In genomic region chr4:116703804-116704203, GRCm38 (mm10) we compare ENCODE assay signal across 8 mouse cellular contexts. TPM values are rescaled to one million over a fixed set of nuclear protein-coding genes. Genes with fewer than 3 reads are reported as not detected.
A peak's percentile ranks its signal among the peaks of the same experiment; 100 is the strongest.
DNase-seq lines count a peak whose midpoint lies in the region; ATAC-seq and TF ChIP-seq lines count a peak whose summit lies in the region.

No protein-coding gene starts in this region.

- no peak overlapping the region for H3K9ac ChIP-seq in hindbrain, postnatal 0 days (replicated peaks; ENCODE audit: low read length)

- H3K9me3 ChIP-seq in hindbrain, postnatal 0 days (ENCODE audit: low read length): no peaks in the 10 kb centered on the region

- DNase-seq in right cerebral cortex, adult 2 months (ENCODE audit: low spot score in 2 of 2): peak; percentile 54 to 64
- DNase-seq in right cerebral cortex, postnatal 36 days (ENCODE audit: low spot score in 2 of 2): no peak
- peak; percentile 87 for DNase-seq in adrenal gland, postnatal 10 days
- DNase-seq in embryo, embryonic 9.5 days (ENCODE audit: extremely low spot score): peak; percentile 71
- DNase-seq in hindbrain, postnatal 0 days (ENCODE audit: low spot score): peak; percentile 77
- peak; percentile 74 for DNase-seq in lung, adult 2 months
- peak; percentile 53 to 84 for DNase-seq in spleen, adult 18-20 months

- peaks cover 12% of the 10 kb centered on the region; the same call in 1 of the 2 replicates for H3K36me3 ChIP-seq in hindbrain, postnatal 0 days (ENCODE audit: insufficient read depth, low read length)

- no peak for ATAC-seq in hindbrain, postnatal 0 days
- no peak for ATAC-seq in megakaryocyte-erythroid progenitor cell, adult 5-6 weeks (replicated peaks; ENCODE audit: low FRiP score, low TSS enrichment, poor library complexity, severe bottlenecking)

- no peak for TF ChIP-seq POLR2A in lung, adult 2 months (IDR thresholded peaks at IDR 0.05; ENCODE audit: borderline replicate concordance, extremely low read depth, low read depth, low read length)

- no peaks in the 10 kb centered on the region for H3K4me1 ChIP-seq in hindbrain, postnatal 0 days (ENCODE audit: insufficient read depth, low read length)
- H3K4me1 ChIP-seq in lung, adult 2 months (ENCODE audit: control insufficient read depth, insufficient read depth, low read length): peaks cover 4% of the 10 kb centered on the region; the same call in 1 of the 2 replicates

- no peak overlapping the region for H3K4me2 ChIP-seq in hindbrain, postnatal 0 days (ENCODE audit: low read depth, low read length)

- H3K27me3 ChIP-seq in hindbrain, postnatal 0 days (ENCODE audit: insufficient read depth, low read length): no peaks in the 10 kb centered on the region

- no peak overlapping the region for H3K4me3 ChIP-seq in hindbrain, postnatal 0 days (ENCODE audit: low read length)
- no peak overlapping the region for H3K4me3 ChIP-seq in lung, adult 2 months (replicated peaks; ENCODE audit: extremely low read depth, low read depth, low read length)

- no peak overlapping the region for H3K27ac ChIP-seq in hindbrain, postnatal 0 days

- peak; percentile 84 for TF ChIP-seq CTCF in hindbrain, postnatal 0 days (IDR thresholded peaks at IDR 0.05; ENCODE audit: low read depth)
- TF ChIP-seq CTCF in lung, adult 2 months (IDR thresholded peaks at IDR 0.05; ENCODE audit: insufficient read depth, low read length): peak; percentile 81

- 40% methylated on average over 6 of the region's 6 CpGs for WGBS in hindbrain, postnatal 0 days
- 30% methylated on average over 6 of the region's 6 CpGs for WGBS in lung, adult 2 months

RNA-seq across cellular contexts. Expression of gene Mmachc, which starts 4.4 kb away (rescaled TPM):
- total RNA-seq in adrenal gland, postnatal 10 days (2021): 10 to 100 TPM; 32.2 to 40.4 TPM
- total RNA-seq in hindbrain, postnatal 0 days (2014; rRNA removed): 20.5 and 20.6 TPM in 2 replicates
- 20.2 TPM in 2 replicates for polyA plus RNA-seq in hindbrain, postnatal 0 days (2015; fragmentation: Nextera tagmentation; extraction: Ambion mirVana)
- 6.6 and 8.0 TPM in 2 replicates for polyA plus RNA-seq in lung, adult 2 months (2012; rRNA removed)
- 26.8 and 30.1 TPM in 2 replicates for total RNA-seq in megakaryocyte-erythroid progenitor cell, adult 5-6 weeks (2014; fragmentation: Nextera tagmentation)
- 25.7 and 26.4 TPM in 2 replicates for total RNA-seq in megakaryocyte-erythroid progenitor cell, adult 5-6 weeks (2017)

RNA-seq across cellular contexts. Expression of gene Ccdc163, which starts 4.5 kb away (rescaled TPM):
- total RNA-seq in adrenal gland, postnatal 10 days (2021): 10 to 100 TPM; 18.6 to 20.2 TPM
- total RNA-seq in hindbrain, postnatal 0 days (2014; rRNA removed): 11.5 and 26.7 TPM in 2 replicates
- polyA plus RNA-seq in hindbrain, postnatal 0 days (2015; fragmentation: Nextera tagmentation; extraction: Ambion mirVana): 9.4 and 10.0 TPM in 2 replicates
- polyA plus RNA-seq in lung, adult 2 months (2012; rRNA removed): 23.9 and 27.4 TPM in 2 replicates
- total RNA-seq in megakaryocyte-erythroid progenitor cell, adult 5-6 weeks (2014; fragmentation: Nextera tagmentation): 47.0 and 68.3 TPM in 2 replicates
- 10.8 and 16.3 TPM in 2 replicates for total RNA-seq in megakaryocyte-erythroid progenitor cell, adult 5-6 weeks (2017)

RNA-seq across cellular contexts. Expression of gene Tesk2, which starts 16.9 kb away (rescaled TPM):
- 1 to 10 TPM; 5.1 to 5.7 TPM for total RNA-seq in adrenal gland, postnatal 10 days (2021)
- 2.1 and 2.8 TPM in 2 replicates for total RNA-seq in hindbrain, postnatal 0 days (2014; rRNA removed)
- polyA plus RNA-seq in hindbrain, postnatal 0 days (2015; fragmentation: Nextera tagmentation; extraction: Ambion mirVana): 2.2 and 2.5 TPM in 2 replicates
- polyA plus RNA-seq in lung, adult 2 months (2012; rRNA removed): 2.0 and 2.3 TPM in 2 replicates
- total RNA-seq in megakaryocyte-erythroid progenitor cell, adult 5-6 weeks (2014; fragmentation: Nextera tagmentation): 2.7 and 4.1 TPM in 2 replicates
- total RNA-seq in megakaryocyte-erythroid progenitor cell, adult 5-6 weeks (2017): 2.1 and 2.6 TPM in 2 replicates

RNA-seq across cellular contexts. Expression of gene Prdx1, which starts 18.5 kb away (rescaled TPM):
- 100 to 1,000 TPM; 573 to 689 TPM for total RNA-seq in adrenal gland, postnatal 10 days (2021)
- 119 and 136 TPM in 2 replicates for total RNA-seq in hindbrain, postnatal 0 days (2014; rRNA removed)
- 589 and 626 TPM in 2 replicates for polyA plus RNA-seq in hindbrain, postnatal 0 days (2015; fragmentation: Nextera tagmentation; extraction: Ambion mirVana)
- polyA plus RNA-seq in lung, adult 2 months (2012; rRNA removed): 58.4 and 179 TPM in 2 replicates
- 158 and 208 TPM in 2 replicates for total RNA-seq in megakaryocyte-erythroid progenitor cell, adult 5-6 weeks (2014; fragmentation: Nextera tagmentation)
- total RNA-seq in megakaryocyte-erythroid progenitor cell, adult 5-6 weeks (2017): 268 and 287 TPM in 2 replicates

RNA-seq across cellular contexts. Expression of gene Akr1a1, which starts 52.3 kb away (rescaled TPM):
- 100 to 1,000 TPM; 646 to 659 TPM for total RNA-seq in adrenal gland, postnatal 10 days (2021)
- 523 and 571 TPM in 2 replicates for total RNA-seq in hindbrain, postnatal 0 days (2014; rRNA removed)
- polyA plus RNA-seq in hindbrain, postnatal 0 days (2015; fragmentation: Nextera tagmentation; extraction: Ambion mirVana): 752 and 790 TPM in 2 replicates
- 536 and 669 TPM in 2 replicates for polyA plus RNA-seq in lung, adult 2 months (2012; rRNA removed)
- total RNA-seq in megakaryocyte-erythroid progenitor cell, adult 5-6 weeks (2014; fragmentation: Nextera tagmentation): 163 and 243 TPM in 2 replicates
- total RNA-seq in megakaryocyte-erythroid progenitor cell, adult 5-6 weeks (2017): 460 and 502 TPM in 2 replicates

Comparison
In these comparisons a context has a peak if more than half of its experiments do, and no peak if none do; other contexts are left out.
1. DNase-seq: peak in right cerebral cortex, adult 2 months (2 of 2), adrenal gland, postnatal 10 days (single experiment), embryo, embryonic 9.5 days (single experiment), hindbrain, postnatal 0 days (single experiment), lung, adult 2 months (single experiment) and spleen, adult 18-20 months (2 of 2); none in right cerebral cortex, postnatal 36 days (0 of 2).